Mouse (Mus musculus) frontal cortex, postnatal 25 days (tissue): ENCODE data around the gene Mtif3.
"Not testable (repeated sequence)": the region's sequence is repeated elsewhere in the genome, so short reads cannot be mapped to it uniquely, and the experiment has no call there.

ENCODE experiments used
- DNase-seq, 2 experiments: peaks; one replicate each; pipeline ENCODE4 v3.0.0; 2022; ENCODE audit warnings: low spot score in 2 of 2

The Mtif3 gene

DNA sequence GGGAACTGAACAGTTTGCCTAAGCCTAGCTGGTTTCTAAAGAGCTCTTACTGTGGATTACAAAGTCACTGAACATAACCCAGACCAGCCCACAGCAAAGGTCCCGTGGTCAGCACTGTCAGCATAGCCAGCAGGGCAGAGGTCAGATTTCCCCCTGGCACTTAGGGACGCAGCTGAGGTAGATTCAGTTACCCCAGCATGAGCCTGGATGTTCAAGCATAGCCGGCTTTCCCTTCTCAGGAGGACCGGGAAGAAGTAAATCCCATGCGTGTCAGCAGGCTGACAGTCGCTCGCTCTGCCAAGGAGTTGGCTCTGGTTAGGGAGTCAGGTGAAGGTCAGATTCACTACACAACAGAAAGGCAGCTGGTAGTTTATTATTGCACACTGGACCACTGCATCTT lies 9.0 kb downstream of the Mtif3 start:
- DNase-seq = no peak

DNA sequence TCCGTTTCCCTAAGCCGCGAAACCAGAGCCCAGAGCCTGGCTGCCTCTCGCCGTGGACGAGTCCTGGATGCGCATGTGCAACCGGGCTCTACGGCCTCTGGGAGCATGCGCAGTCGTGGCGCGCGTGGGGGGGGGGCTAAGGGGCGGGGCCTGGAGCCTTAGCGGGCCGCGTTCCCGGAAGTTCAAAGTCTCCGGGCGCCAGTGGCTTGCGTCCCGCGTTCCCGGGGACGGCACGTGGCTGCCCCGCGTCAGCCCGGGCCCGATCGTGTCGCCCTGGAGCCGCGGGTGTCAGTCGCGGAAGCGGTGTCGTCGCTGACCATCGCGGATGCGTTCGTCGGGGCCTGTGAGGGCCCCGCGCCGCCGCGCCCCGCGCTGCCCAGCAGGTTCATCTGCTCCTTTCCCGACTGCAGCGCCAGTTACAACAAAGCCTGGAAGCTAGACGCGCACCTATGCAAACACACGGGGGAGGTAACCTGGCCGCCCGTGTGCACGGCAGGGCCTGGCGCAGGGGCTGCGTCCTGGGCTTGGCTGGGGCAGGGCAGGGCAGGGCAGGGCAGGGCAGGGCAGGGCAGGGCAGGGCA lies 15.0 kb downstream of the Mtif3 start, which contains the start of gene Gtf3a:
Gene Gtf3a (plus strand): TSS at position 150 of the 581 bp plus-strand sequence.
- peak; percentile 45 to 49 for DNase-seq

DNA sequence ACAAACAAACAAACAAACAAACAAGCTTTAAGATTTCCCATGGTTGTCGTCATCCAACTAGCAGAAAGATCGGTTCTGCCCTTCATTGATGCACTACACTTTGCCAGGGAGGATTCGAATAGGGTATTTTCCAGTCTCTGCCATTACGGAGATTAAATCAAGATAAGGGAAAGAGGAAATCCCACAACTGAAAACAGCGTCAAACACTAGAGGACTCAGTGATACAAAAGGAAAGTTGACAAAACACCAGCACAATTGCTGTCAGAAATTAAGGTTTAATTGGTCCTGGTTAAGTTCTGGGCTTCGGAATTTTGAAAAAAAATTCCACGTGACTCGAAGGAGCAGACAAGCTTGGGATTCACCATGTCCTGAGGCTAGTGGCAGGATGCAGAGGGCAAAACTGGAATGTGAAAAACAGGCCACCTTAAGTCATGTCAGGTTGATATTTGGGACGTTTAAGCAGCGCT lies 15.5 kb downstream of the Mtif3 start:
- DNase-seq = no peak

DNA sequence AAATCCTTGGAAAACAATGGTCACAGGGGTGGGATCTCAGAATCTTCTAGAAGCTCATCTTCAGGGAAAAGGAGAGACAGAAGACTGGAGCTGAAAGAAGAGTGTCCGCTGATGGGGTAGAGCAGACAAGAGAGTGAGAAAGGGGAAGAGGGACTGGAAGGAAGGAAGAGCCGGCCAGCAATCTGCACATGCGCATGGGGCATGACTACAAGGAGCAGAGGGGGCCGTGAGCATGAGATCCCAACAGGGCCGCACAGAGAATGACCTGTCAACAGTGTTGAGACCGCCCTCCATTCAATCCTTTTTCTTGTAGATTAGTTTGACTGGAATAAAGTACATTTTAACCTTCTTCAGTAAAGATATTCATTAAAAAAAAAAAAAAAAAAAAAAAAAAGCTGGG lies 16.1 kb downstream of the Mtif3 start:
- no peak for DNase-seq

DNA sequence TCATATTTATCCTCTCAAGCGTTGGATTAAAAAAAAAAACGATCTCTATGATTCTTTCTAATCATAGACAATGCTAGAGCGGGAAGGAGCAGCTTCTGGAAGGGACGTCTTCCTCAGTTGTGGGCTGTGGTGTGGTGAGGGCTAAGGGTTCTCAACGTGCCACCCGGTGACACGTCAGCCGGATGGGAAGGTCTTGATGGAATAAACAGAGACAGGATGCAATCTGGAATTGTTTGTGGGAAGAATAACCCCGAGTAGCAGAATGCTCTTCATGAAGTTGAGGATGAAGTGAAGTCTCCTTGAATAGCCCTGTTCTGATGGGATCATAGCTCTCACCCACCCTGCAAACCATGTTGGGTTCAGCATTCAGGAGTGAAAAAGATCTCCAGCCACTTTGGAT lies 16.9 kb downstream of the Mtif3 start:
- DNase-seq = no peak

DNA sequence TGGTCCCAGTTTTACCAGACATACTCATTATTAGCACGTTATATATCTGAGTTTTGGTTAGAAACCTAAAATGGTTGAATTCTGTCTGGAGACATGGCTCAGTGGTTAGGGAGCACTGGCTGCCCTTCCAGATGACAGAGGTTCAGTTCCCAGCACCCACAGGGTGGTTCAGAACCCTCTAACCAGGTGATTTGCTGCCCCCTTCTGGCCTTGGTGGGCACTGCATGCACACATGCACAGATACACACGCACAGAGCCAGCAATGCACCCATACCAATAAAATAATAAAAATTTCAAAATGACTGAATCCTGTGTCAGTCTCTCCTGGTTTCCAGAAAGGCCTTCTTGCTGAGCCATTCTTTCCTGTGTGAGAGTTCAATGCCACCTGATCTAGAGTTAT lies 19.0 kb downstream of the Mtif3 start:
- DNase-seq = no peak

DNA sequence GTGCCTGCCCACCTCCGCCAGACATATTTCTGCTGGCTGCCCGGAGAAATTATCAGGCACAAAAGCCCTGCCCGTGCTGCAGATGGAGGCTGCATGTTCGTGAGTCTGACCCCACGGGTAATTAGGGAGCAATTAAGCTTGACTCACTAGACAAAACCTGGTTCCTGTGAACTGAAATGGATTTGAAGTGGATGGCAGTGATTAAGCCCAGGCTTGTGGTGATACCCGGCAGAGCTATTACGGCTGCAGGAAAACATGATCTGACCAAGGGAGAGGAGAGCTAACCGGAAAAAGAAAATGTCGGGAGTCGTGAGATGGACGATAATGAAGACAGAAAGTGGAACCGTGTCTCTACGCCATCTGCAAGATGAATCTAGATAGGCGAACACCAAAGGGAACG lies 20.6 kb downstream of the Mtif3 start:
- no peak for DNase-seq

DNA sequence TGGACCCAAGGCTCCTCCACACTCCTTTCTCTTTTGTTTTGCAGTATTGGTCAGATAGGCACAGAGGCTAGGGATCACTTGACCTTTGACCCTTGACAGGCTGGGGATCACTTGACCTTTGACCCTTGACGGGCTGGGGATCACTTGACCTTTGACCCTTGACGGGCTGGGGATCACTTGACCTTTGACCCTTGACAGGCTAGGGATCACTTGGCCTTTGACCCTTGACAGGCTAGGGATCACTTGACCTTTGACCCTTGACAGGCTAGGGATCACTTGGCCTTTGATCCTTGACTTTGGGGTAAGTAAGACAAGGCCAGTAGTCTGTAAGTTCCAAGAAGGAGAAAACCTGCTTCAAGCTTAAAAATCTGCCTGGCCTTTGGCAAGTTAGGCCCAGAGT lies 21.7 kb downstream of the Mtif3 start:
- DNase-seq = not testable (repeated sequence)

DNA sequence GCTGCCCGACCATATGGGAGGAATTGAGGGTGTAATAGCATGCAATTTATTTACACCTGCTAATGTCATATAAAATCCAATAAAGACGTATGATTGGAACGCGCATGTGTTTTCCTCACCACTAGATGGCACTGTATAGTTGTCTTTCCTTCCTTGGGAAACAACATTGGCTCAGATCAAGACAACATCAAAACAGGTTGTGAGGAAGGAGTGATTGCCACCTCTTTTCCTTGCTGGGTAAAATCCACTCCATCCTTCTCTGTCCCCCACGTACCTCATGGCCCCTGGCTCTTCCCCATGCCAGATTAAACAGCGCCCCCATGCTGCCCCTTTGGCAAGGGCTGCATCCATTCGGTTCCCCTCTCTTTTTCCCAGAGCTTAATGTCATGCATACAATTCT lies 23.4 kb downstream of the Mtif3 start:
- no peak for DNase-seq

DNA sequence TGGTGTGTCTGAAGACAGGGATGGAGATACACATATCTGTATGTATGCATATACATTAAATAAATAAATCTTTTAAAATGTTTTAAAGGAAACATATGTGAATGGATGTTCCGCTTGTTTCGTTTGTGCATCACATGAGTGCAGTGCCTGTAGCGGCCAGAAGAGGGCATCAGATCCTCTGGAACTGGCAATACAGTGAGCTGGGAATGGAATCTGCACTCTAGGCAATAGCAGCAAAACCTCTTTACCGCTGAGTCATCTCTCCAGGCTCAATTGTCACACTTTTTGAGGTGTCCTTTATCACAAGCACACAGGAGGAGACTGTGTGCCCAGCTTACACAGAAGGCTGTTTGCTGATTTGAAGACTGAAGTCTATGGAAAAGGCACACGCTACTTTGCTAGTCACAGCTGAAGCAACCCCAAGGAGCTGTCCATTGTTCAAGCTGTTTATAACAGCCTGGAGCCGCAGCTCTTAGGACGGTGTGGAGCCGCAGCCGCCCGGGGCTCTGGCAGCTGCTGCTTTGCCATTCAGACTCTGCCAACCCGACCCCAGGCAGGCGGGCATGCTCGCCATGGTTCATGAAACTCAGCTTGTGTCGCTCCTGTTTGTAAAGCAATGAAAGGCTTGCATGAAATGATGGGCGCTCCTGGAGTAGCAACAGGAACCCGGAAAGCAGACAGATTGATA lies 24.3 kb downstream of the Mtif3 start:
- DNase-seq = no peak

DNA sequence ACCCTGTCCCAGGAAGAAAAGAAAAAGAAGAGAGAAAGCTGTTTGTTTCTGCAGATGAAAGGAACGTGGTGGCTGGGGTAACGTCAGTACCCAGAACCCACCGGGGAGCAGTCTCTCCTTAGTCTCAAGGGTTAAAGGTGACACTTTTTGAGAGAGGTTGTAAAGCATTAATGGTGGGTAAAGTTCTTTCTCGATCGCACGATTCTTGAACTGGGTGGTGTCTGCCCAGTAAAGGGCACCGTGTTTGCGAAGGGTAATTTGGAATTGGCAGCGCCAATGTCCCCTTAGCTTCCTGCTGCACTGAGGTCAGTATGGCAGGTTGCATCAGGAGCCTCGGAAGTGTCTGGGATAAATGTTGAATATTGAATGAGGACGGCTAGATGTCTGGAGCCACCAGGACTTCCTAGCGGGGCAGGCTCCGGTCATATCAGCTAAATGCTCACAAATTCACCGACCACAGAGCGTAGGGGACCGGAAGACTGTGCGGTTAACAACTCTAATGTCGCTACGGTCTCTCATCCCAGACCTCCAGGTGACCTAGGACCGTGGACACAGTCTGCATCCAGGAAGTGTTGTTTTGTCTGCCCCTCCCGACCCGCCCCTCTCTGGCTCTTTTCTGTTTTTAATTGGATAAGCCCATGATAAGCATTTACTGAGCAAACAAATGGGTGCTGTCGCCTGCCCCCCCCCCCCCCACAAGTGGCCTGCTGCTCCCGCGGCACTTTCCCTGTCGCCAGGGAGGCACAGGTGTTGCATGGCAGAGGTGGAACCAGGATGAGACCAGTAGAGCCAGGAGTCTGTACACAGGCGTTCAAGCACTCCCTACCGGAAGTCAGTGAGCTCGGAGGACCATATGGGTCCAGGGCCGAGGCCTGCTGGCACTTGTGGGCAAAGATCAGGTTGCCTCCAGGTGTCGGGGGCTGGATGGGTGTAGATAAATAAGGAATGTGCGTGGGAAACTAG lies 25.8 kb downstream of the Mtif3 start:
- DNase-seq = no peak

DNA sequence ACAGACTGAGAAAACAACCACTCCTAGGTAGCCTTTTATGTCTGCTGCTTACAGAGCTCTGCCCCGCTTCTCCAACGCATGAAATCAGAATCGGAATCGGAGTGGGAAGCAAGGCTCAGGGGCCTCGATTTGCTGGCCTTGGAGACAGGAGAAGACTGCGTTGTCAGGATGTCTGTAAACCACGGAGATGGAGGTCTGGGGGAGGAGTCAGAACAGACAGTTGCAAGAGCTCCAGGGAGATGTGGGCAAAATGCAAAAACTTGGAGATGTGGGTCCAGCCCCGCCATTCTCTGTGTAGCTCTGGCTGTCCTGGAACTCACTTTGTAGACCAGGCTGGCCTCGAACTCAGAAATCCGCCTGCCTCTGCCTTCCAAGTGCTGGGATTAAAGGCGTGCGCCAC lies 30.1 kb downstream of the Mtif3 start:
- no peak for DNase-seq

DNA sequence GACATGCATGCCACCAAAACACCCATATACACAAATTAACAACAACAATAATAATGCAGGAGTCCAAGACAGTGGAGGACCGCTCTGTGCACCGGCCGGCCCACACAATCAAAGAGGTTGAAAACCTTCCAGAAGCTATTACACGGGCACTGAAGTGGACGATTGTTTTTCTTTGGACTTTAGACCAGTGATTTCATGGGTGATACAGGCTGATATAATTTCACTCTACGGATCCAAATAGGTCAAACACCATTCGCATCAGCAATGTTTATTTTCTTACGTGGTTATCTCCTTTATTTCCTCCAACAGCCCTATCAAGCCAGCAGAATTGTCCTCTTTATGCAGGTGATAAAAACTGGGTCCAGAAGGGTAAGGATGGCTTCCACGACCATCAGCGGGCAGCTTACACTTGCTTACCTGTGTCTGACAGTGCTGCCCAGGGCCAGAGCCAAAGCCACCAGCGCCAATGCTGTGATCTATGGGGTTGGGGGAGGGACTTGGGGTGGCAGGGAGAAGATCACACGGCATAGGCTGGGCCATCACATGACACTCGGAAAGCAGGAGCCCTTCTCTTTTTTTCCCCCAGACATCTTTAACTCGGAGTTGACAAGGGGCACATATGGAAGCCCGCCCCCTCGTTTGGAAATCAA lies 31.6 kb downstream of the Mtif3 start:
- no peak for DNase-seq

DNA sequence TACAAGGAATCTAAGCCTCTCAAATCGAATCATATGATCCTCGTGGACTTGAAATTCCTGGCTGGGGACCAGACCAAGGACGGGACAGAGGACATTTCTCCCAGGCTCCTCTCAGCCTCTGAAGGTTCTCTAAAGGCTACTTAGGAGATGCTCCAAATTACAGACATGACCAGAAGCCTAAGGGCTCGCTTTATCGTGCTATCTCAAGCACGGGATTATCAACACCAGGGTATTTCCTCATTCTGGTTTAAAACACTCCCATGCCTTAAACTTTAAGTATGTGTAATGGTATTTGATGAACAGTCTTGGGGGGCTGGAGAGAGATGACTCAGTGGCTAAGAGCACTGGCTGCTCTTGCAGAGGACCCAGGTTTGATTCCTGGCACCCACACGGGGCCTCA lies 32.2 kb downstream of the Mtif3 start:
- no peak for DNase-seq

DNA sequence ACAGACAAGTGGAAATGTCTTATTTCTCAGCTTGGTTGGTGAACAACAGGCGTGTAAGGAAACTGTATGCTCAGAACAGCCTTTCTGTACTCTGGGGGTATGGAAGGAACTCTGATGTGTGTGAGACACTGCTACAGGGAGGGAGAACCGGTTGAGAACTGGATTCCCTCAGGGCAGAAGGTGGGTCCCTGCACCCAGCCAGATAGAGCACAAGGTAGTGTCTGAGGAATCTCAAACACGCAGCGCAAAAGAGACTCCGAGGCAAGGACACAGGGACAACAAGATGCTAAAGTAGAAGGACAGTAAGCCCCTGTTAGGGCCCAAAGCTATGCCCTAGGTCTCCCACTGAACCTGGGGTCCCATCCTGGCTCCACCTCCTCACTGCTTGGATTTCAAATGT lies 36.9 kb downstream of the Mtif3 start:
- DNase-seq = no peak

DNA sequence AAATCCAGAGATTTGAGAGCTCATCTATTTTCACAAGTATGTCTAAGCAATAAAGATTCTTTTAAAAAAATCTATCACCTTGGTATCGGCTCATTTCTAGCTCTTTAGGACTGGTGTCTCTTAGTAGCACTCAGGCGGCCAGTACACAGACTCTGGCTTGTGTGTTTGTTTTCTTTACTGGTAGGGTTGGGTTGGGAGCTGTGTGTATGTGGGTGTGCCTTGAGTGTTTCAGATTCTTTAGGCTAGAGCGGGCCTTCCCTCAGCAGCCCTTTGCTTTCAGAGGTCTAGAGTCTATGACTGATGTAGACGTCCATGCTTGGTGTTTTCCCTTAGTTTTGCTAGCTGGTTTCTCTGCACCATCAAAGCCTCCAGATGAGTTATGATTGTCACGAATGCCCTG lies 40.1 kb downstream of the Mtif3 start:
- DNase-seq = no peak

DNA sequence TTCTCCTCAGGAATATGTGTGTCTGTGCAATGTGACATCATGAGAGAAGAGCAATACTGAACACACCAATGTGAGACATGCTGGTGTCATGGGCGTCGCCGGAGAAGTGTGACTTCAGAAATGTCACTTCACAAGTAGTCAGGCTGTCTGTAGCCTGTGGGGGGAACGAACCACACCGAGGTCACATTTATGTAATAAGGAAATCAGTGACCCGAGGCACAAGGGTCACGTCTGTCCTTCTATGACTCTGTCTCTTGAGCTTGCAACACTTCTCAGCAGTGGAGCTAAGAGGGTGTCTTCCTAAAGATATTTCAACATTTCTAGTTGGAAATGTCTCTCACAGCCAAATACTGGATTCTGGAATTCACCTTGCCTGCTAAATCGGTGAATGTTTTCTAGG lies 42.4 kb downstream of the Mtif3 start:
- DNase-seq = no peak

DNA sequence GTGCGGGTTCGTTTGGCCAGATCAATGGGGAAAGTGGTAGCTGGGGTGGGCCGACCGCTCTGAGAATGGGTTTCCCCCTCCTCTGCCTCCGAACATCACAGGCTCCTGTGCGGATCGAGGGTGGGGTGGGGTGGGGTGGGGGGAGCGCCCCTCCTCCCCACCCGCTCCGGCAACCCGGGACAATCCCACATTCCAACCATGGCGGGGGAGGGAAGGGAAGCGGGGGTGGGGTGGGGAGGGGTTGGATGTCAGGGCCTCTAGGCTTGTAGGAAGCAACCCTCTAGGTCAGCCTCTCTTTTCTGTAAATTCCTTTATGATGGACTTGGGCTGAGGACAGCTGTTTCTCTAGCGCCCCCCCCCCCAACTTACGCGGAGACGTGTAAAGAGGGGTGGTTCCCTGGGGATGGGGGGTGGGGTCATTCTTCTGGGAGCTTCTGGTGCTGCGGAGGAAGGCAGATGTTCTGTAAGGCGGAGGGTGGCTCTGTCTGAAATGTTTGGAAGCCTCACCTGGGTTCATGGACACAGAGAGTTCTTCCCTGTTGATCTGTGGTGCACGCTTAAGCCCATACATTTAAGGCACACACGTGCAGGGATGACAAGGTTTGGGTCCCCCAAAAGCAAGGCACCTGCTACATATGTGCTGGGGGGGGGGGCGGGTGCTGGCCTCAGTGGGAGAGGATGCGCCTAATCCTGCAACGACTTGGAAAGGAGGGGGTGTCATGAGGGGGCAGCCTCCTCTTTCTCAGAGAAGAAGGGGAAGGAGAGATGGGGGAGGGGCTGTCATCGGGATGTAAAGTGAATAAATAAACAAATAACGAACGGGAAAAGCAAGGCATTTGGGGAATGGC lies 43.1 kb downstream of the Mtif3 start:
- DNase-seq = no peak

DNA sequence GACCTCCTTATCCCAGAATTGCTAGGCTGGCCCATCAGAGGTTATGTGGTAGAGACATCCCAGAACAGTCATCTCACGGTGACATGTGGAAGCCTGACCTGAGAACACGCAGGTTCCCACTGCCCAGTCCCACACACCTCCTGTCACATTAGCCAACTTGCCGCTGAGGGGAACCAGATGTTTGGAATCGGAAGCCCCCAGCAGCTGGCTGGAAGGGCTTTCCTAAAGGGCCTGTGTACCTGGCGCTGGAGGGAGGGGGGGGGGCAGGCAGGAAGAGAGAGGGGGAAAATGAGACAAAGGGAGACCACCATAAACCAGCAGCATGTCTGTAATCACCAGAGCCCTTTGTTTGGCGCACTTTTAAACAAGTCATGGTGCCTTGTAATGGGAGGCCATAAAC lies 43.7 kb downstream of the Mtif3 start:
- no peak for DNase-seq

DNA sequence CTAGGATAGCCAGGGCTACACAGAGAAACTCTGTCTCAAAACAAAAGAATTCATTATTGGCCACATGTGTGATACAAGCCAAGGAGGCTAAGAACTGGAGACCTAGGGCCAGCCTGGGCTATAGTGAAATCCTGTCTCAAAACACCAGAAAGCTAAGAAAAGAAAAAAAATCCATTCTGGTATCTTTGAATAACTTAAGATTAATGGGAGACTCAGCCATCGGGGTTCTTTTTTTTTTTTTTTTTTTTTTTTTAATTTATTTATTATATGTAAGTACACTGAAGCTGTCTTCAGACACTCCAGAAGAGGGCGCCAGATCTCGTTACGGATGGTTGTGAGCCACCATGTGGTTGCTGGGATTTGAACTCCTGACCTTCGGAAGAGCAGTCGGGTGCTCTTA lies 46.2 kb downstream of the Mtif3 start:
- not testable (repeated sequence) for DNase-seq

DNA sequence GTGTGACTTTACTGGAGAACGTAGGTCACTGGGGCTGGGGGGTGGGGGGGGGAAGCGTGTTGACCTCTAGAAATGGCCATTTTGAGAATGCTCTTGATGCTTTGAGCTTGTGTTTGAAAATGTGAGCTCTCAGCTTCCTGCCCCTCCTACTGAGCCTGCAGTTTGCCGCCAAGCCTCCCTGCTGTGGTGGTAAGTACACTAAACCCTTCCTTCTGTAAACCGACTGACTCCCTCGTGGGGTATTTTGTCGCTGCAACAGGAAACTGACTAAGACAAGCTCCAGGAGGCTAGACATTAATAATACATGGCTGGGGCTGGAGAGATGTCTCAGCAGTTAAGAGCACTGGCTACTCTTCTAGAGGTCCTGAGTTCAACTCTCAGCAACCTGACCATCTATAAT lies 46.8 kb downstream of the Mtif3 start:
- DNase-seq = no peak
